Mouse (Mus musculus) kidney, adult 8-10 months (tissue): ENCODE results near the gene Gm20517.
A peak's percentile ranks its signal among the peaks of the same experiment; 100 is the strongest.
"Not testable (repeated sequence)": the region's sequence is repeated elsewhere in the genome, so short reads cannot be mapped to it uniquely, and the experiment has no call there.

ENCODE experiments used
- DNase-seq, 2 experiments: peaks; one replicate each; pipeline ENCODE4 v3.0.0; 2022

Gene Gm20517

GRCm38 (mm10) chr17:47597261-47597660 is 14.1 kb upstream of the Gm20517 start:
- no peak for DNase-seq

GRCm38 (mm10) chr17:47597838-47598579 is 13.4 kb upstream of the Gm20517 start:
- DNase-seq: no peak

- not testable (repeated sequence) for DNase-seq
These were observed 12.6 kb upstream of the Gm20517 start for GRCm38 (mm10) chr17:47598580-47599304.

GRCm38 (mm10) chr17:47599511-47600297 is 11.7 kb upstream of the Gm20517 start:
- no peak for DNase-seq

- no peak for DNase-seq
These were observed 10.6 kb upstream of the Gm20517 start for GRCm38 (mm10) chr17:47600601-47601388.

GRCm38 (mm10) chr17:47601389-47601755 is 10.0 kb upstream of the Gm20517 start:
- no peak for DNase-seq

- no peak for DNase-seq
These were observed 9.1 kb upstream of the Gm20517 start for GRCm38 (mm10) chr17:47602289-47602688.

- DNase-seq: no peak
These were observed 5.2 kb upstream of the Gm20517 start for GRCm38 (mm10) chr17:47606220-47606619.

GRCm38 (mm10) chr17:47609182-47609581 is 2.2 kb upstream of the Gm20517 start:
- no peak for DNase-seq

GRCm38 (mm10) chr17:47611661-47611982 is 233 bp downstream of the Gm20517 start:
- DNase-seq: no peak

GRCm38 (mm10) chr17:47614018-47614417 is 2.6 kb downstream of the Gm20517 start:
- peak in 1 of 2 experiments; percentile 52 for DNase-seq

- DNase-seq: no peak
These were observed 4.7 kb downstream of the Gm20517 start for GRCm38 (mm10) chr17:47616119-47616518.

GRCm38 (mm10) chr17:47616652-47617051 is 5.3 kb downstream of the Gm20517 start:
- DNase-seq: no peak

- DNase-seq: no peak
These were observed 6.4 kb downstream of the Gm20517 start for GRCm38 (mm10) chr17:47617605-47618307.

- DNase-seq: no peak
These were observed 7.3 kb downstream of the Gm20517 start for GRCm38 (mm10) chr17:47618556-47619311.

GRCm38 (mm10) chr17:47622912-47623554 is 11.6 kb downstream of the Gm20517 start:
- DNase-seq: no peak

- not testable (repeated sequence) for DNase-seq
These were observed 13.2 kb downstream of the Gm20517 start for GRCm38 (mm10) chr17:47624572-47624971.

- no peak for DNase-seq
These were observed 13.7 kb downstream of the Gm20517 start for GRCm38 (mm10) chr17:47625088-47625487.

GRCm38 (mm10) chr17:47626031-47626430 is 14.6 kb downstream of the Gm20517 start:
- no peak for DNase-seq

- no peak for DNase-seq
These were observed 16.4 kb downstream of the Gm20517 start for GRCm38 (mm10) chr17:47627791-47628190.
